Mouse (Mus musculus) heart, postnatal 25 days (tissue): ENCODE data around the gene Wfdc6b. TPM values are rescaled to one million over a fixed set of nuclear protein-coding genes. Genes with fewer than 3 reads are reported as not detected.
"Not testable (repeated sequence)": the region's sequence is repeated elsewhere in the genome, so short reads cannot be mapped to it uniquely, and the experiment has no call there.

ENCODE experiments used
- DNase-seq: peaks from one replicate; pipeline ENCODE4 v3.0.0; 2022; ENCODE audit warnings: low spot score
- intact Hi-C: fragments of 180-260 bp; cut with DNase I; formaldehyde crosslinking; loops from one replicate; pipeline ENCODE4 v1.15.1; 2025
- total RNA-seq, 2 experiments: library from RNA; stranded (reverse); gene quantifications; 2 replicates each; pipeline ENCODE4 v1.2.3; 2021

Gene Wfdc6b
- total RNA-seq = not detected

GRCm38 (mm10) chr2:164613471-164613870, at the start of gene Wfdc6b, which contains the start of gene Wfdc8:
Gene Wfdc6b (plus strand): TSS chr2:164613522.
Gene Wfdc8 (minus strand): TSS chr2:164613626.
- DNase-seq = peak; percentile 10
- intact Hi-C loops = not testable (repeated sequence)

- no peak for DNase-seq
- intact Hi-C loops = no loop called here
These were observed 49.0 kb upstream of the Wfdc6b start for GRCm38 (mm10) chr2:164564346-164564745.

- no peak for DNase-seq
These were observed 46.3 kb upstream of the Wfdc6b start for GRCm38 (mm10) chr2:164566997-164567396.

GRCm38 (mm10) chr2:164567460-164567859, 45.9 kb upstream of the Wfdc6b start:
- no peak for DNase-seq
- intact Hi-C loops = no loop called here

More at GRCm38 (mm10) chr2:164566997-164567396, 46.3 kb upstream of the Wfdc6b start:
- intact Hi-C loops = no loop called here

- DNase-seq, intact Hi-C loops: not testable (repeated sequence)
These were observed 40.0 kb upstream of the Wfdc6b start, which contains the start of gene Spint3 for GRCm38 (mm10) chr2:164573359-164573758. Gene Spint3 (minus strand): TSS chr2:164573459.

- intact Hi-C loops, DNase-seq: not testable (repeated sequence)
These were observed 28.1 kb upstream of the Wfdc6b start, which contains the start of gene Wfdc6a for GRCm38 (mm10) chr2:164585025-164585725. Gene Wfdc6a (minus strand): TSS chr2:164585447.

GRCm38 (mm10) chr2:164592014-164592413, 21.3 kb upstream of the Wfdc6b start:
- intact Hi-C loops = loop anchor here (5.0 kb wide), 1 partner anchor 210 kb away; the partner anchor contains the start of gene Acot8
- DNase-seq = no peak

- intact Hi-C loops = loop anchor here (1.0 to 5.0 kb wide), 2 partner anchors 133 to 209 kb away; partner anchors contain the start of gene Acot8
- DNase-seq = no peak
These were observed 19.8 kb upstream of the Wfdc6b start, which contains the start of gene Eppin for GRCm38 (mm10) chr2:164593494-164593893. Gene Eppin (minus strand): TSS chr2:164593594.

- intact Hi-C loops = no loop called here
- DNase-seq = no peak
These were observed 13.1 kb upstream of the Wfdc6b start for GRCm38 (mm10) chr2:164600179-164600578.

GRCm38 (mm10) chr2:164603482-164603881, 9.8 kb upstream of the Wfdc6b start:
- intact Hi-C loops = no loop called here
- no peak for DNase-seq

- intact Hi-C loops = no loop called here
- DNase-seq = no peak
These were observed 8.9 kb upstream of the Wfdc6b start for GRCm38 (mm10) chr2:164604411-164604810.

- DNase-seq = no peak
- intact Hi-C loops = no loop called here
These were observed 4.5 kb upstream of the Wfdc6b start for GRCm38 (mm10) chr2:164608781-164609180.

- intact Hi-C loops = no loop called here
- no peak for DNase-seq
These were observed 2.1 kb downstream of the Wfdc6b start for GRCm38 (mm10) chr2:164615386-164615785.

GRCm38 (mm10) chr2:164619050-164619449, 5.7 kb downstream of the Wfdc6b start:
- DNase-seq = no peak
- intact Hi-C loops = no loop called here

GRCm38 (mm10) chr2:164621775-164622174, 8.5 kb downstream of the Wfdc6b start:
- no peak for DNase-seq
- intact Hi-C loops = no loop called here

- no peak for DNase-seq
- intact Hi-C loops = no loop called here
These were observed 21.9 kb downstream of the Wfdc6b start for GRCm38 (mm10) chr2:164635266-164635665.

GRCm38 (mm10) chr2:164638696-164639095, 25.4 kb downstream of the Wfdc6b start, which contains the start of gene Wfdc16:
Gene Wfdc16 (minus strand): TSS chr2:164638796.
- intact Hi-C loops = no loop called here
- DNase-seq = no peak

- intact Hi-C loops = no loop called here
- DNase-seq = no peak
These were observed 27.8 kb downstream of the Wfdc6b start for GRCm38 (mm10) chr2:164641129-164641528.

GRCm38 (mm10) chr2:164641881-164642673, 28.8 kb downstream of the Wfdc6b start:
- no peak for DNase-seq
- intact Hi-C loops = no loop called here

- DNase-seq = no peak
- intact Hi-C loops = no loop called here
These were observed 42.5 kb downstream of the Wfdc6b start, which contains the start of gene Wfdc10 for GRCm38 (mm10) chr2:164655858-164656257. Gene Wfdc10 (plus strand): TSS chr2:164656046.
